Mouse (Mus musculus): ENCODE measurements at regions not wholly inside any gene's neighbourhood (a gene's known extent, or its start where the extent isn't known, plus 50 kb on each side); places are given as distances from the start of the nearest gene placed in this dataset.
A peak's percentile ranks its signal among the peaks of the same experiment; 100 is the strongest.

- Histone ChIP-seq H3K27me3 (replicated peaks) (no peaks in the 10 kb centered on the region), H3K4me2 (no peak overlapping the region), H3K9me3 (no peaks in the 10 kb centered on the region), H3K27ac (no peak overlapping the region), H3K9ac (no peak overlapping the region), H3K4me1 (peaks cover 4% of the 10 kb centered on the region; the same call in 1 of the 2 replicates), H3K36me3 (no peaks in the 10 kb centered on the region), H3K4me3 (replicated peaks) (no peak overlapping the region)
- 58% methylated on average over 8 of the region's 8 CpGs for WGBS
- ATAC-seq (ENCODE audit: insufficient read depth, low FRiP score, low read depth), result no peak
Observed at GRCm38 (mm10) chr1:60823006-60823665, 63.7 kb upstream of the Ctla4 start.

GRCm38 (mm10) chr1:60824218-60825125, 62.3 kb upstream of the Ctla4 start:
- Histone ChIP-seq H3K4me3 (replicated peaks) (no peak overlapping the region), H3K36me3 (no peaks in the 10 kb centered on the region), H3K9ac (no peak overlapping the region), H3K4me2 (no peak overlapping the region), H3K4me1 (peaks cover 4% of the 10 kb centered on the region; the same call in 1 of the 2 replicates), H3K27ac (peak overlapping the region; percentile 49; the same call in 1 of the 2 replicates), H3K27me3 (replicated peaks) (no peaks in the 10 kb centered on the region), H3K9me3 (no peaks in the 10 kb centered on the region)
- WGBS, result 58% methylated on average over 5 of the region's 5 CpGs
- ATAC-seq (ENCODE audit: insufficient read depth, low FRiP score, low read depth), result no peak

- WGBS, result 29% methylated on average over 9 of the region's 9 CpGs
- H3K4me2 ChIP-seq, result no peak overlapping the region
- H3K27ac ChIP-seq, result peak overlapping the region; percentile 55
- no peak overlapping the region for H3K9ac ChIP-seq
- H3K9me3 ChIP-seq, result no peaks in the 10 kb centered on the region
- H3K36me3 ChIP-seq, result no peaks in the 10 kb centered on the region
- peaks cover 4% of the 10 kb centered on the region; the same call in 1 of the 2 replicates for H3K4me1 ChIP-seq
- no peak overlapping the region for H3K4me3 ChIP-seq (replicated peaks)
- ATAC-seq (ENCODE audit: insufficient read depth, low FRiP score, low read depth), result peak; percentile 74; the same call in 1 of the 2 replicates
- H3K27me3 ChIP-seq (replicated peaks), result no peaks in the 10 kb centered on the region
Observed at GRCm38 (mm10) chr1:60825256-60826186, 61.3 kb upstream of the Ctla4 start.

- Histone ChIP-seq H3K36me3 (no peaks in the 10 kb centered on the region), H3K4me1 (peaks cover 4% of the 10 kb centered on the region; the same call in 1 of the 2 replicates), H3K27me3 (replicated peaks) (no peaks in the 10 kb centered on the region), H3K9ac (no peak overlapping the region), H3K4me2 (no peak overlapping the region), H3K4me3 (replicated peaks) (no peak overlapping the region), H3K27ac (peak overlapping the region; percentile 26; the same call in 1 of the 2 replicates), H3K9me3 (no peaks in the 10 kb centered on the region)
- peak; percentile 59; the same call in 1 of the 2 replicates for ATAC-seq (ENCODE audit: insufficient read depth, low FRiP score, low read depth)
Observed at GRCm38 (mm10) chr1:60826981-60827380, 59.8 kb upstream of the Ctla4 start.

- no peak overlapping the region for H3K27ac ChIP-seq
- H3K4me3 ChIP-seq (replicated peaks), result no peak overlapping the region
Observed at GRCm38 (mm10) chr1:60828152-60828551, 58.6 kb upstream of the Ctla4 start.

GRCm38 (mm10) chr1:60829849-60830248, 57.0 kb upstream of the Ctla4 start:
- no peak for ATAC-seq (ENCODE audit: insufficient read depth, low FRiP score, low read depth)
- 53% methylated on average over 3 of the region's 3 CpGs for WGBS
- Histone ChIP-seq H3K4me1 (peaks cover 2% of the 10 kb centered on the region; the same call in 1 of the 2 replicates), H3K4me3 (replicated peaks) (no peak overlapping the region), H3K27me3 (replicated peaks) (no peaks in the 10 kb centered on the region), H3K36me3 (no peaks in the 10 kb centered on the region), H3K27ac (no peak overlapping the region), H3K9me3 (no peaks in the 10 kb centered on the region), H3K9ac (no peak overlapping the region), H3K4me2 (no peak overlapping the region)

More at GRCm38 (mm10) chr1:60828152-60828551, 58.6 kb upstream of the Ctla4 start:
- 91% methylated on average over 6 of the region's 6 CpGs for WGBS
- Histone ChIP-seq H3K4me1 (peaks cover 4% of the 10 kb centered on the region; the same call in 1 of the 2 replicates), H3K36me3 (no peaks in the 10 kb centered on the region), H3K9ac (no peak overlapping the region), H3K9me3 (no peaks in the 10 kb centered on the region), H3K27me3 (replicated peaks) (no peaks in the 10 kb centered on the region), H3K4me2 (no peak overlapping the region)
- ATAC-seq (ENCODE audit: insufficient read depth, low FRiP score, low read depth), result no peak

GRCm38 (mm10) chr1:60833668-60834067, 53.1 kb upstream of the Ctla4 start:
- Histone ChIP-seq H3K36me3 (no peaks in the 10 kb centered on the region), H3K27ac (no peak overlapping the region), H3K9me3 (no peaks in the 10 kb centered on the region), H3K9ac (no peak overlapping the region), H3K4me3 (replicated peaks) (no peak overlapping the region), H3K4me2 (no peak overlapping the region), H3K27me3 (replicated peaks) (no peaks in the 10 kb centered on the region), H3K4me1 (no peaks in the 10 kb centered on the region)
- ATAC-seq (ENCODE audit: insufficient read depth, low FRiP score, low read depth), result no peak
- WGBS, result 59% methylated on average over 2 of the region's 2 CpGs

Measured in stomach, embryonic 15.5 days (tissue).